Mouse (Mus musculus) ES-Bruce4 (cell line): ENCODE data around the gene Nr2e1. TPM values are rescaled to one million over a fixed set of nuclear protein-coding genes. Genes with fewer than 3 reads are reported as not detected.

ENCODE experiments used
- H3K27ac ChIP-seq: 2 replicates; pipeline ENCODE4 v1.5.1; 2012; ENCODE audit warnings: low read length, inconsistent platforms; ENCODE audit not compliant: insufficient read depth
- H3K27me3 ChIP-seq: 2 replicates; pipeline ENCODE4 v1.6.1; 2012; ENCODE audit warnings: mild to moderate bottlenecking, low read length, inconsistent platforms; ENCODE audit not compliant: control insufficient read depth, poor library complexity, insufficient read depth, severe bottlenecking
- H3K36me3 ChIP-seq: 2 replicates; pipeline ENCODE4 v1.6.1; 2012; ENCODE audit warnings: inconsistent platforms, mild to moderate bottlenecking, low read length, moderate library complexity; ENCODE audit not compliant: control insufficient read depth, poor library complexity, insufficient read depth, severe bottlenecking
- H3K4me1 ChIP-seq: one replicate; pipeline ENCODE4 v1.8.1; 2011; ENCODE audit warnings: low read length; ENCODE audit not compliant: control insufficient read depth, insufficient read depth
- H3K4me3 ChIP-seq: 2 replicates; pipeline ENCODE4 v1.5.1; 2011; ENCODE audit warnings: low read depth, mild to moderate bottlenecking, low read length
- H3K9ac ChIP-seq: 2 replicates; pipeline ENCODE4 v1.6.1; 2012; ENCODE audit warnings: low read depth, mild to moderate bottlenecking, inconsistent platforms; ENCODE audit not compliant: poor library complexity, severe bottlenecking
- H3K9me3 ChIP-seq: replicated peaks from 2 replicates; pipeline ENCODE4 v1.6.1; 2012; ENCODE audit warnings: mild to moderate bottlenecking, low read length, inconsistent platforms; ENCODE audit not compliant: control insufficient read depth, poor library complexity, insufficient read depth, severe bottlenecking
- CTCF ChIP-seq: IDR thresholded peaks from one replicate; pipeline ENCODE4 v1.8.1; 2011; ENCODE audit warnings: low read depth, low read length
- EP300 ChIP-seq: IDR thresholded peaks from 2 replicates; pipeline ENCODE4 v1.6.1; 2011; ENCODE audit warnings: low read depth, low read length; ENCODE audit not compliant: insufficient read depth
- POLR2A ChIP-seq: IDR thresholded peaks from one replicate; pipeline ENCODE4 v1.8.1; 2011; ENCODE audit warnings: low read length; ENCODE audit not compliant: insufficient read depth
- polyA plus RNA-seq: library from polyadenylated mRNA; stranded (reverse); fragments of >200 nt; gene quantifications from 2 replicates; pipeline ENCODE4 v1.2.4, GENCODE M21; 2011; ENCODE audit warnings: low read depth; ENCODE audit not compliant: missing spikeins, insufficient read depth, insufficient read length

Gene Nr2e1
- polyA plus RNA-seq, 1 experiment: not detected

DNA sequence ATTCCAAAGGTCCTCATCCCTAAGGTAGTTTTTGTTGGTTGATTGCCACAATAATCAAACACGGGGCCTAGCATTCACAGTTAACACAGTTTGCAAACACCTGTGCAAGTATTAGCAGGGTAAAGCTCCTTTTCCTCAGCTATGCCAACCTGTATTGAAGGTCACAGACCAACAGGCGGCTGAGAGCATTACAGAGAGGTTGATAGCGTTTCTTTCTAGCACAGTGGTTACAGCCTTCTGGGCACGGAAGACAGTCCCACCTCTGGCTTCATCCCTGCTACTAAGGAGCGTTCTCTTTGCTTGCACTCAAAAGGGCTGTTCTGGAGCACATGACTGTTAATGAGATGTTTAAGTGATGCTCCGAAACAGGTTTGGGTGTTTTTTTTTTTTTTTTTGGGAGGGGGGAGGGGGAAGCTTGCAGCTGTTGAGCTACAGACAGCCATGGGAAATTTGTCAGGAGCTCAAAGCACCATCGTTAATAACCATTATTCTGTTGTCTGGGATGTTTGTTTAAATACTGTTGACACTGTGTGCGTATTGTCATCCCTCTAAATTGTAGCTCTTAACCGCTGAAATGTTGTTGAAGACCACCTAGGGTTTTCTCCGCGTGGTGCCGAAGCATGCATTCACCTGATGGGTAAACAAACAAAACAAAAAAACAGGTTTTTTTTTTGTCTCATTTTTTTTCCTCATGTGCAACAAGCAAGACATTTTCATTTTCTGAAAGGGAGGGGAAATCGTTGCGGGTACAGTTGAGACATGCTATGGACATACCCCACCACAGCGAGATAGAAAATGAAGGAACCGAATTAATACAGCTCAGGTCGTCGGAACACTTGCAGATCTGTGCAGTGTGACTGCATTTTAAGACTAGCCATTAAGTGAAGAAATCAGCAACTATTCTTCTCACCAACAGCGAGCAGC is 7.1 kb upstream of the Nr2e1 start:
- no peaks in the 10 kb centered on the region for H3K4me1 ChIP-seq
- H3K36me3 ChIP-seq: no peaks in the 10 kb centered on the region
- no peak overlapping the region for H3K4me3 ChIP-seq

DNA sequence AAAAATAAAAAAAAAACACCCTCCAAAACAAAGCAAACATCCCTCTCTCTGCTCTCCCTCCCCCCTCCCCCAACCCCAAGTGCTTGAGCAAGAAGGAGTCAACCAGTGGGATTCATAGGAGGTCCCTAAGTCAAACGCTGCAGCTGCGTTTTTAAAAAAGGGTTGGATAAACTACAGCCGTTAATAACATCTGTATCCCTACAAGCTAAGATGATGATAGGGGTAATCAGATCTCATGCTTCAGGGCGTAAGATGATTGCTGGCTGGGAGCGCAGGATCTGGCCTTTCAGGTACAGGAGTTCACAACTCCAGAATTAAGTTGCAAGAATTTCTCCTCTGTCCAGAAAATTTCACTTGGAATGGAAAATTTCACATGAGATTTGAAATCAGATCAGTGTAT is 6.1 kb upstream of the Nr2e1 start:
- Histone ChIP-seq H3K4me3 (no peak overlapping the region), H3K27ac (no peak overlapping the region), H3K9me3 (no peaks in the 10 kb centered on the region), H3K9ac (no peak overlapping the region), H3K27me3 (peaks cover 53% of the 10 kb centered on the region), H3K4me1 (no peaks in the 10 kb centered on the region), H3K36me3 (no peaks in the 10 kb centered on the region)
- TF ChIP-seq CTCF: no peak
- TF ChIP-seq POLR2A: no peak
- no peak for TF ChIP-seq EP300

More for the DNA sequence above, 7.1 kb upstream of the Nr2e1 start:
- H3K27me3 ChIP-seq: peaks cover 44% of the 10 kb centered on the region
- H3K9ac ChIP-seq: no peak overlapping the region
- H3K9me3 ChIP-seq: no peaks in the 10 kb centered on the region
- TF ChIP-seq EP300: no peak
- no peak for TF ChIP-seq POLR2A
- TF ChIP-seq CTCF: no peak
- no peak overlapping the region for H3K27ac ChIP-seq

DNA sequence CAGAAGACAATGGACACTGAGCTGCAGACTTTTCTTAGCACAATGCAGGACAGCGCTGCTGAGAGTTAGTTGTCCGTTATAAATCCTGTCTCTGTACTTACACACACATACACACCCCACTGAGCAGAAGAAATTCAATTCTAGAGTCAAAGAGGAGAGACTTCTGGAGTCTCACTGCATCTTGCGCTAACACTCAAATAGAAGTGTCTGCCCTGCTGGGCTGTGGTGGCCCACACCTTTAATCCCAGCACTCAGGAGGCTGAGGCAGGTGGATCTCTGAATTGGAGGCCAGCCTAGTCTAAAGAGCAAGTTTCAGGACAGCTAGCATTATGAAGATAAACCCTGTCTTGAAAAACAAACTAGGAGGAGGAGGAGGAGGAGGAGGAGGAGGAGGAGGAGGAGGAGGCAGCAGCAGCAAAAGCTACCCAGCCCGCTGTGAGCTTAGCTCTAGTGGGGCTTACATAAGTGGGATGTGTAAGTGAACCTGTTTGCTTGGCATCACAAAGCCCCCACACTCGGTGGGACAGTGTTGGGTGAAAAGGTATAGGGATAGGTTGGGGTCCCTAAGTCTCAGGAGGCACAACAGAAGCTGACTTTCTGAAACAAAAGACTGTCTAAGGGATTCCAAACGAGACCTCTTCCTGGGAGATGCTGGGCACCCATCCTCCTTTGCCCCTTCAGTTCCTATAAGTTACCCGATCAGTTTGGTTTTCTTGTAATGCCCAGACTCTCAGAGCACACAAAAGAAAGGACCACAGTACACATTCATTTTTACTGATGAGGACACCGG is 4.7 kb upstream of the Nr2e1 start:
- H3K9ac ChIP-seq: no peak overlapping the region
- no peak overlapping the region for H3K27ac ChIP-seq
- TF ChIP-seq CTCF: no peak
- no peak for TF ChIP-seq POLR2A
- TF ChIP-seq EP300: no peak
- no peaks in the 10 kb centered on the region for H3K4me1 ChIP-seq
- no peaks in the 10 kb centered on the region for H3K36me3 ChIP-seq
- H3K4me3 ChIP-seq: no peak overlapping the region
- H3K9me3 ChIP-seq: no peaks in the 10 kb centered on the region
- H3K27me3 ChIP-seq: peaks cover 61% of the 10 kb centered on the region

DNA sequence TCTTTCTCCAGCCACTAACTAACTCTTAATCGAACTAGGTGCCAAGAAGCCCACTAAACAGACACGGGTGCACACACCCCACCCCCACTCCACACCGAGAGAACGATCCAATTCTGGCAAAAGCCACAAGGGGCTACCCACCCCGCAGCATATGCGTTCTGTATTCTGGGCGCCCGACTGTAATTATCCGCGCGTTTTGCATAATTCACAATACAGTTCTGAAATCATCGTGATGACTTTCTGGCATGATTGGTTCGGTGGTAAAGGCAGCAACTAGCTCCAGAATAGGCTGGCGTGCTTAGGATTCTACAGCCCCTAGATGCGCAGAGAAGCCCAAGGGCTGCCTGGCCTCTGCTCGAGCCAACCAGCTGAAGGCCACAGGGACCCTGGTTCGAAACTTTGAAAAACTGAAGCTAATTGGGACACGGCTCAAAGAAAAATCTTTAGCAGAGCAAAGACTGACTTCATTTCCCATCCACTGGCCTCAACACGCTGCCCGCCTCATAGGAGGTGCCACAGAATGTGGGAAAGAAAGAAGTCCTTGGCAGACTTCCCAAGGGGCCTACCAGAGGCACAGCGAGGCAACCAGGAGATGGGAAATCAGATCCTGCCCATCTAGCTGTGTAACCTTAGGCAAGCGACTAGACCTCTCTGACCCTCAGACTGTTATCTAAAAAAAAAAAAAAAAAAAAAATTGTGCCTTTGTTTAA is 2.3 kb upstream of the Nr2e1 start:
- TF ChIP-seq POLR2A (no peak), EP300 (no peak), CTCF (no peak)
- Histone ChIP-seq H3K9me3 (no peaks in the 10 kb centered on the region), H3K27ac (no peak overlapping the region), H3K9ac (no peak overlapping the region), H3K36me3 (no peaks in the 10 kb centered on the region), H3K4me3 (no peak overlapping the region), H3K4me1 (no peaks in the 10 kb centered on the region), H3K27me3 (peaks cover 58% of the 10 kb centered on the region)

DNA sequence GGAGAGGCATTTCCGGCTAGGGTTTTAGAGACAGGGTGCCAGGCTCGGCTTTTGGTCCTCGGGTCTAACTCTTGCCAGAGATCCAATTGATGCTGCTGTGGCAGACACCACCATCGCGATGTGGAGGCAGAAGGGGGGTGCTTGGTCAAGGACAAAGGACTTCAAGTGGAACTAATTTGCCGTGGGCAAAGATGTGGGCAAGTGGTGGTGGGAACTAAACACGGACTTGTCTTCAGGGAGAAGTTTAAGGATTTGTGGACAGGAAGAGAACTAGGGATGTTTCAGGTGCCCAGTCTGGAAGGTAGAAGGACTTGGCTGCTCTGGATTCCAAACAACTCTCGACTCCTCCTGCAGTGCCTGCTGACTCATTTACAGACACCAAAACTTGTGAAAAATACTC is 1.7 kb upstream of the Nr2e1 start:
- Histone ChIP-seq H3K36me3 (no peaks in the 10 kb centered on the region), H3K4me3 (no peak overlapping the region), H3K27me3 (peaks cover 57% of the 10 kb centered on the region), H3K9ac (no peak overlapping the region), H3K4me1 (no peaks in the 10 kb centered on the region), H3K27ac (no peak overlapping the region), H3K9me3 (no peaks in the 10 kb centered on the region)
- TF ChIP-seq CTCF (no peak), EP300 (no peak), POLR2A (no peak)

DNA sequence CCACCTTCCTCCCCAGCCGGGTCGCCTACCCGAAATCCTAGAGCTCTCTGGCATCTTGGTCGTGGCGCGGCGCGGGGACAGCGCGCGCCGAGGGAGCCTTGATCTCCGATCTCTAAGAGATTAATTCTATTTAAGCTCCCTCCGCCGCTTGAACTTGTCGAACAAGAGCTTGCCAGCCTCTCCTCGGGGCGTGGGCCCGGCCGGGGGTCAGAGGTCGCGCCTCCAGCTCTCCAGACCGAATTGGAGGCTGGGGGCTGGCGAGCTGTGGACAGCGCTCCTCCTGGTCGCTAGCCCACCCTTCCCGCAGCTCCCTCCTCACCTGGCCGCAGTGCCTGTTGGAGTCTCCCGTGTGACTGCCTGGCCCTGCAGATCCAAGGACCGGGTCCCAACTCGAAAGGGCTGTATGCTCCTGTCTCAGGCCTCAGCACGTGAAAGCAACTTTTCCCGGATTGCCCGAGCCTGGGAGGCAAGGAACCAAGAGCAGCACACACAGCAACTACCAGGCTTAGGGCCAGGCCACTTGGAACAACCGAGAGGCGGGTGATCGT is 1.1 kb upstream of the Nr2e1 start:
- 0 out of 2 replicates have a peak overlapping the region, but pooled peaks have one; percentile 10 for H3K9ac ChIP-seq
- peak overlapping the region; percentile 34; the same call in 1 of the 2 replicates for H3K4me3 ChIP-seq

More for the DNA sequence above, 1.1 kb upstream of the Nr2e1 start:
- Histone ChIP-seq H3K4me1 (no peaks in the 10 kb centered on the region), H3K27ac (no peak overlapping the region), H3K27me3 (peaks cover 58% of the 10 kb centered on the region), H3K9me3 (no peaks in the 10 kb centered on the region), H3K36me3 (no peaks in the 10 kb centered on the region)
- no peak for TF ChIP-seq POLR2A
- TF ChIP-seq CTCF: no peak
- TF ChIP-seq EP300: no peak
